Mouse (Mus musculus): Measurements from ENCODE around the gene Cdca7l. TPM values are rescaled to one million over a fixed set of nuclear protein-coding genes. Genes with fewer than 3 reads are reported as not detected.
A peak's percentile ranks its signal among the peaks of the same experiment; 100 is the strongest.

Cdca7l gene
- total and polyA plus RNA-seq, 2 experiments from 2014 or later, result 4.4 to 5.9 TPM

- no peak overlapping the region for H3K9ac ChIP-seq (replicated peaks; ENCODE audit: low read length)
- WGBS, result 78% methylated on average over 1 of the region's 1 CpGs
- TF ChIP-seq CTCF (IDR thresholded peaks at IDR 0.05; ENCODE audit: low read depth), result no peak
- no peak overlapping the region for H3K4me3 ChIP-seq (ENCODE audit: low read length)
- DNase-seq (ENCODE audit: low spot score) (no peak), ATAC-seq (no peak)
- H3K27ac ChIP-seq, result no peak overlapping the region
- H3K4me1 ChIP-seq (ENCODE audit: insufficient read depth, low read length), result no peaks in the 10 kb centered on the region
- H3K36me3 ChIP-seq (ENCODE audit: insufficient read depth, low read length), result no peaks in the 10 kb centered on the region
- H3K27me3 ChIP-seq (ENCODE audit: insufficient read depth, low read length), result no peaks in the 10 kb centered on the region
- H3K9me3 ChIP-seq (ENCODE audit: low read length), result no peaks in the 10 kb centered on the region
- H3K4me2 ChIP-seq (ENCODE audit: low read depth, low read length), result no peak overlapping the region
Measured at GRCm38 (mm10) chr12:117911396-117911795, 107.3 kb downstream of the Cdca7l start.

- Histone ChIP-seq H3K27me3 (ENCODE audit: insufficient read depth, low read length) (no peaks in the 10 kb centered on the region), H3K4me1 (ENCODE audit: insufficient read depth, low read length) (no peaks in the 10 kb centered on the region), H3K4me2 (ENCODE audit: low read depth, low read length) (no peak overlapping the region), H3K9ac (replicated peaks; ENCODE audit: low read length) (no peak overlapping the region), H3K4me3 (ENCODE audit: low read length) (no peak overlapping the region), H3K27ac (no peak overlapping the region), H3K36me3 (ENCODE audit: insufficient read depth, low read length) (no peaks in the 10 kb centered on the region), H3K9me3 (ENCODE audit: low read length) (no peaks in the 10 kb centered on the region)
- DNase-seq (ENCODE audit: low spot score) (peak; percentile 26), ATAC-seq (no peak)
- WGBS, result 16% methylated on average over 10 of the region's 10 CpGs
- TF ChIP-seq CTCF (IDR thresholded peaks at IDR 0.05; ENCODE audit: low read depth), result no peak
Measured at GRCm38 (mm10) chr12:117914613-117915245, 110.6 kb downstream of the Cdca7l start.

- Histone ChIP-seq H3K4me3 (ENCODE audit: low read length) (no peak overlapping the region), H3K4me1 (ENCODE audit: insufficient read depth, low read length) (no peaks in the 10 kb centered on the region), H3K9ac (replicated peaks; ENCODE audit: low read length) (no peak overlapping the region), H3K27ac (no peak overlapping the region), H3K27me3 (ENCODE audit: insufficient read depth, low read length) (no peaks in the 10 kb centered on the region), H3K4me2 (ENCODE audit: low read depth, low read length) (no peak overlapping the region), H3K9me3 (ENCODE audit: low read length) (no peaks in the 10 kb centered on the region), H3K36me3 (ENCODE audit: insufficient read depth, low read length) (no peaks in the 10 kb centered on the region)
- WGBS, result 37% methylated on average over 10 of the region's 10 CpGs
- no peak for DNase-seq (ENCODE audit: low spot score)
- TF ChIP-seq CTCF (IDR thresholded peaks at IDR 0.05; ENCODE audit: low read depth), result no peak
- no peak for ATAC-seq
Measured at GRCm38 (mm10) chr12:117915826-117916588, 111.9 kb downstream of the Cdca7l start.
